Mouse (Mus musculus) heart, embryonic 11.5 days (tissue): ENCODE data around the gene Hunk. TPM values are rescaled to one million over a fixed set of nuclear protein-coding genes. Genes with fewer than 3 reads are reported as not detected.

Source experiments
- ATAC-seq: fragments of 200-750 bp; cut with Nextera tagmentation; replicated peaks from 2 replicates; pipeline ENCODE4 v1.8.0; 2017; ENCODE audit warnings: moderate library complexity; ENCODE audit not compliant: insufficient number of reproducible peaks, low FRiP score, low TSS enrichment
- H3K27ac ChIP-seq: fragments of 300-500 bp; sonication (generic); 2 replicates; pipeline ENCODE4 v1.5.1; 2014; ENCODE audit warnings: mild to moderate bottlenecking, low read depth, low read length
- H3K27me3 ChIP-seq: fragments of 300-500 bp; sonication (generic); 2 replicates; pipeline ENCODE4 v1.6.1; 2014; ENCODE audit warnings: mild to moderate bottlenecking, low read length, mixed read lengths; ENCODE audit not compliant: control insufficient read depth, insufficient read depth
- H3K36me3 ChIP-seq: fragments of 300-500 bp; sonication (generic); 2 replicates; pipeline ENCODE4 v1.6.1; 2014; ENCODE audit warnings: mild to moderate bottlenecking, low read length, moderate library complexity, mixed read lengths; ENCODE audit not compliant: control insufficient read depth, insufficient read depth
- H3K4me1 ChIP-seq: fragments of 300-500 bp; sonication (generic); 2 replicates; pipeline ENCODE4 v1.6.1; 2014; ENCODE audit warnings: low read length; ENCODE audit not compliant: control insufficient read depth, insufficient read depth
- H3K4me2 ChIP-seq: fragments of 300-500 bp; sonication (generic); 2 replicates; pipeline ENCODE4 v1.6.1; 2014; ENCODE audit warnings: mild to moderate bottlenecking, moderate library complexity
- H3K4me3 ChIP-seq: fragments of 300-500 bp; sonication (generic); 2 replicates; pipeline ENCODE4 v1.5.1; 2014; ENCODE audit warnings: low read depth, low read length
- H3K9ac ChIP-seq: fragments of 300-500 bp; sonication (generic); 2 replicates; pipeline ENCODE4 v1.6.1; 2014; ENCODE audit warnings: mild to moderate bottlenecking, low read depth, low read length, moderate library complexity
- H3K9me3 ChIP-seq: fragments of 300-500 bp; sonication (generic); replicated peaks from 2 replicates; pipeline ENCODE4 v1.6.1; 2016; ENCODE audit warnings: low read length; ENCODE audit not compliant: control insufficient read depth
- WGBS: fragments of 180-500 bp; shearing (Covaris S2); extraction: QIAGEN DNeasy Blood & Tissue Kit; methylation state at CpG from one replicate; pipeline ENCODE4 v1.1.7; 2014; ENCODE audit not compliant: insufficient replicate concordance; 5-methylcytosine and 5-hydroxymethylcytosine counted together
- polyA plus RNA-seq: library from polyadenylated mRNA; unstranded; fragments of >200 nt; fragmentation: Nextera tagmentation; extraction: Ambion mirVana; gene quantifications from 2 replicates; pipeline ENCODE4 v1.2.1, GENCODE M21; 2014

The Hunk gene
- polyA plus RNA-seq, 1 experiment from 2014 or later: 16.4 TPM

DNA sequence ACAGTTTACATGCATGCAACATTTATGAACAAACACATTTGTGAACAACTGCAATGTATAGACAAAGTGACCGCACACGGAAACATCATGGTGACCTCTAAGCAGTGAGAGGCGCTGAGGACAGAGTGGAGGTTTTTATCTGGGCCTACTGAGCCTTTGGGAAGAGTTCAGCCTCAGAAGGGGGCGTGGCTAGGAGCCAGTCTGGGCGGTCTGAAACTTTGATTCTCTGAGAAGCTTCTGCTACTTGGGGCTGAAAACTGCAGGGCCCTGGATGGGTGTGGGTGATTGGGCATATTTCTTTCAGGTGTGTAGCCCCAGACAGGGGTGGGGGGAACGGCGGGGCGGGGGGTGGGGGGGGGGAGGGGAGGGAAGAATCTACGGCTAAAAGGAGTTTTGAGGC is 14.5 kb downstream of the Hunk start:
- Histone ChIP-seq H3K4me1 (peaks cover 42% of the 10 kb centered on the region), H3K27ac (peak overlapping the region; percentile 50), H3K9me3 (no peaks in the 10 kb centered on the region), H3K9ac (no peak overlapping the region), H3K27me3 (no peaks in the 10 kb centered on the region), H3K36me3 (no peaks in the 10 kb centered on the region), H3K4me2 (peak overlapping the region; percentile 31; the same call in 1 of the 2 replicates), H3K4me3 (no peak overlapping the region)
- ATAC-seq: peak; percentile 43
- 1% methylated on average over 8 of the region's 9 CpGs for WGBS

DNA sequence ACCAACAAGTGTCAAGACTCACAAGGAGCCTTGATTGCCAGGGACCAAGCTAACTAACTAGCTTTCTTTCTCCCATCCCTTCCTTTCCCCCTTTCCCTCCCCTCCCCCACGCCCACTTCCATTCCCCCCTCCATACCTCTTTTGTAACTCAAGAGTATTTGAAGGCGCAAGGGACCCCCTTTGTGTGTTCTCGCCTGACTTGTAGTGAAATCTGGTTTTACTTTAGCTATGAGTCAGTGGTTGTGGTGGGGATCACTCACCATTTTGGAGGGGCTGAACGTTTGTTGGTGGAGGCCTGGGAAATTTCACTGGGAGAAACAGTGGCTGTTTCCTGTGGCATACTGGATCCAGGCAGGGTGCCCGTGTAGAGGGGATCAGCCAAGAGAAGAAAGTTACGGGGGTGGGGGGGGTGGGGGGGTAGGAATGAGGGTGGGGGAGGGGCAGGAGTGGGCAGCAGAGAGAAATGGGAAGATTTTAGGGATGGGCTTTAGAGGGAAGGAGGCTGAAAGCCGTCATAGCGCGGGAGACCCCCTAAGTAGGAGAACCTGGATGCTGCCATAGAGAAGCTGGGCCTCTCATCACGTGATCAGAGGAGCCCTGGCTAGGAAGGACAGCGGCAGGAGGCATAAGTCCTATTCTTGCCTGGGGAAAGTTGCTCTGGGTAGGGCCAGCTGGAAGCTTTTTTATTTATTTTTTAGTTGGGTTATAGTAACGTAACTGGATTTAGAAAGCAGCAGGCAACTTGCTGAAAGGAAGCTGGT is 15.3 kb downstream of the Hunk start:
- H3K27me3 ChIP-seq: no peaks in the 10 kb centered on the region
- H3K4me1 ChIP-seq: peaks cover 43% of the 10 kb centered on the region
- no peaks in the 10 kb centered on the region for H3K9me3 ChIP-seq
- peak overlapping the region; percentile 43 for H3K4me2 ChIP-seq
- peak overlapping the region; percentile 50 for H3K27ac ChIP-seq
- no peak overlapping the region for H3K9ac ChIP-seq
- WGBS: 21% methylated on average over 12 of the region's 12 CpGs
- H3K36me3 ChIP-seq: no peaks in the 10 kb centered on the region
- H3K4me3 ChIP-seq: no peak overlapping the region
- ATAC-seq: no peak

DNA sequence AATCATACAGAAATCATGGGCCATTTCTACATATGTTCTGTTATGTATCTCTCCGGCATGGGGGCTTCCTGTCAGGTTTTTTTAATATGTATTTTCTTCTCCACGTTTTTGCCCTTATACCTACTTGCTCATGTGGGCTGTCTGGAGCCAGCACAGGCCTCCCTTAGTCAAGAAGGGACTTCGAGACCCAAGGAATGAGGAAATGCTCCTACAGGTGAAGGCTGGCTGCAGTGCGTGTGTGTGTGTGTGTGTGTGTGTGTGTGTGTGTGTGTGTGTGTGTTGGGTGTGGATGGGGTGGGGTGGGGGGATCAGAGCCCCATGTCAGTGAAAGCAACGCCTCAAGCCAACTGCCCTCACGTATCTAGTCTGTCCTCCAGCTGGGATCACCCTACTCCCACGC is 16.5 kb downstream of the Hunk start:
- Histone ChIP-seq H3K4me3 (no peak overlapping the region), H3K27me3 (no peaks in the 10 kb centered on the region), H3K27ac (no peak overlapping the region), H3K9ac (no peak overlapping the region), H3K36me3 (no peaks in the 10 kb centered on the region), H3K9me3 (no peaks in the 10 kb centered on the region), H3K4me1 (peaks cover 43% of the 10 kb centered on the region), H3K4me2 (no peak overlapping the region)
- ATAC-seq: no peak
- 78% methylated on average over 7 of the region's 7 CpGs for WGBS

DNA sequence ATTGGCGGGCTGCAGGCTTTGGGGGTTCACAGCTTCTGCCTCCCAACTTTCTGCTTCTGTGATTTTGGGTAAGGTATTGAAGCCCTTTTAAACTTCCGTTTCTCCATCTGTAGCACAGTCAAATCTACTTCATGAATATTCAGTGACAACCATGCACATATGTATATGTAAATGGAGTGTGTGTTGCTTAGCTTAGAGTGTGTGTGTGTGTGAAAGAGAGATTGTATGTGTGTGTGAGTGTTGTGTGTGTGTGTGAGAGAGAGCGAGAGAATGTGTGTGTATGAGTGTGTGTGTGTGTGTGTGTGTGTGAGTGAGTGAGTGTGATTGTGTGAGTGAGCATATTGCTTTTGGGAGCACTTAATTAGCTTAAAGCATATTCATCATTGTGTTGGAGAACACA is 19.4 kb downstream of the Hunk start:
- ATAC-seq: no peak
- 79% methylated on average over 3 of the region's 3 CpGs for WGBS
- Histone ChIP-seq H3K36me3 (no peaks in the 10 kb centered on the region), H3K27ac (peak overlapping the region; percentile 80), H3K4me3 (no peak overlapping the region), H3K27me3 (no peaks in the 10 kb centered on the region), H3K4me1 (peaks cover 61% of the 10 kb centered on the region), H3K9ac (no peak overlapping the region), H3K4me2 (no peak overlapping the region), H3K9me3 (no peaks in the 10 kb centered on the region)

DNA sequence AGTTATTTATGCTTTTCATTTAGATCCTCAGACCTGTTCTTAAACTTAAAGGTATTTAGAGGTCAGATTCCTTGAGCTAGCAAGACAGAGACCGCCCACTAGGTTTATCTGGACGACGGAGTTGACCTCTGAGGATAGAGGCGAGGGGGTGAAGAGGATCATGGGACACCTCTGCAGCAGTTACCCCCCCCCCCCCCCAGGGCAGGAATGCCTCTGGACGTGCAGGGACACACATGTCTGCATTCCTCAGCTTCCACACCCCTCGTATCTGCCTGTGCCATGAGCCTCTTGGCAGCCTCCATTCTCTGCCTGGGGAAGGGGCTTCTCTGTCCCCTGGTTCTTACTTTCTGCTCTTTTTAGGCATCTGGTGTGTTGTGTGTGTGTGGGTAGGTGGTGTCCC is 19.8 kb downstream of the Hunk start:
- Histone ChIP-seq H3K4me2 (no peak overlapping the region; the same call in 1 of the 2 replicates), H3K4me3 (no peak overlapping the region), H3K27ac (peak overlapping the region; percentile 80), H3K9me3 (no peaks in the 10 kb centered on the region), H3K36me3 (no peaks in the 10 kb centered on the region), H3K27me3 (no peaks in the 10 kb centered on the region), H3K9ac (no peak overlapping the region), H3K4me1 (peaks cover 61% of the 10 kb centered on the region)
- 24% methylated on average over 6 of the region's 6 CpGs for WGBS
- ATAC-seq: peak; percentile 75

DNA sequence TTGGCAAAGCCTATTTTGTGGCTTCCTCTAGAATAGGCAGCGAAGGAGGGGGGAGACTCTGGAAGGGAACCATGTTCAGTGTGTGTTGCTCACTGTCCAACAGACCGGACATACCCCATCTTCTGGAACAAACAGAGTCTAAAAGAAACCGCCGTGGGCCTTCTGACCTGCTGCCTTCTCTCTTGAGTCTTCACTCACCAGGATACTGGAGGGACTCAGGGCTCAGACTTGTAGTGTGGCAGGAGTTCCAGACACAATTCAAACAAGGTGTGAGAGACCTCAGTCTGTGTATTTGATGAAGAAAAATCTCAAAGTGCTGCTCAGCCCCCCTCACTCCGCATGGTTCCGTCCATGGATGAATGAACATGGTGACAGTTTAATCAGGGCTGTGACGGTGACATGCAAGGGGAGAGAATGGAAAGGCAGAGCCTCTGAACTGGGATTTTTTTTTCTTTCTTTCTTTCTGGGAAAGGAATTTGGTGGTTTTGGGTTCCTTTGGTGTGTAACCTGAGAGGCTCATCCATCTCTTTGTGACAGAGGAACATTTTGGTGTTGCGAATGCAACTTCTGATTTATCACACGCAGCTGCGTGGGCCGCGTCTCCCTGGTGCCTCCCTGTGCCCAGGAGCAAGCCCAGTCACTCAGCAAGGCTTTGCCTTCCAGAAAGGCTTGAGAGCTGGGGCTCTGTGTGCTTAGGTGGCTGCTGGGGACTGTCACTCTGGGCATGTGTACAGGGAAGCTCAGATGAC is 21.9 kb downstream of the Hunk start:
- 36% methylated on average over 12 of the region's 12 CpGs for WGBS
- Histone ChIP-seq H3K9ac (peak overlapping the region; percentile 52), H3K4me3 (no peak overlapping the region), H3K9me3 (no peaks in the 10 kb centered on the region), H3K36me3 (no peaks in the 10 kb centered on the region), H3K27me3 (no peaks in the 10 kb centered on the region), H3K4me1 (peaks cover 66% of the 10 kb centered on the region), H3K27ac (peak overlapping the region; percentile 77), H3K4me2 (peak overlapping the region; percentile 14; the same call in 1 of the 2 replicates)
- peak; percentile 29; the same call in 1 of the 2 replicates for ATAC-seq

DNA sequence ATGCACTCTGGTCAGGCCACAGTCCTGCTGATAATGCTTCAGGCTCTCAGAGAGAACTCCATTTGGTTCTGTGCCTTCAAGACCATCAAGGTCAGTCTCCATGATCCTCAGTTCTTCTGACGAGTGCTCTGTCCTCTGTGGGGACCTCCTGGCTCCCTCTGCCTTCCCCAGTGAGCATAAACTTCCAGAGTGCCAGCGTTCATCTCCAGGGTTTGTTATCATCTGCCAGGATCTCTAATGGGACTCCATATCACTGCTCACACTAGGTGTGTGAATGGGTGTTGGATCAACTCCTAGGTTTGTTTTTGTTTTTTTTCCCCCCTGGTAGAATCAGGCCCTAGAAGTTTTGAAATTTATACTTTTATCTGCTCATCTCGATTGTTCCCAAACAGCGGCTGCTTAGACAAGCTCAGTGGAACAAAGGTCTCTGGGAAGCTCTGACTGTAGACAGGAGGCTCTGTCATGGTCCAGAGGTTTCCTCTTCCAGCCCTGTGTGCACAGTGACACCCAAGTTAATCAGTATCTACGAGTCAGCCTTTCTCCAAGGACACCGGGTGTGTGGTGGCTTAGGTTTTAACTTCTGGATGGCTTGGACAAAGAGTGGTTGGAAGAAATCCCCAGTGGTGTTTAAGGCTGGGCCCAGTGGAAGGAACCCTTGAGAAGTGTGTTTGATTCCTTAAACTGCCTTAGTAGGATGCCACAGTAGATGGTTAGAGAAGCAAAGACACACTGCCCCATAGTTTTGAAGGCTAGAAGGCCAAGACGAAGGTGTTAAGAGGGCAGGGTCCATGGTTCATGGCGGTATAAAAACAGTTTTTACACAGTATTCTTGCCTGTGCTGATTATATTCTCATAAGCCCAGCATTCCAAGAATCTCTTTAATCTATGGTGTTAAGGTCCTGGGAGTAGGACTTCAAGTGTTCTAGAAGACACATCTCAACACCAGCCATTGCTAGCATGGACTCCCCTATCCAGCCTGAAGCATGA is 26.6 kb downstream of the Hunk start:
- WGBS: 74% methylated on average over 8 of the region's 8 CpGs
- Histone ChIP-seq H3K27me3 (no peaks in the 10 kb centered on the region), H3K4me2 (no peak overlapping the region), H3K27ac (no peak overlapping the region), H3K36me3 (peaks cover 7% of the 10 kb centered on the region; the same call in 1 of the 2 replicates), H3K9me3 (no peaks in the 10 kb centered on the region), H3K4me1 (peaks cover 46% of the 10 kb centered on the region), H3K9ac (no peak overlapping the region), H3K4me3 (no peak overlapping the region)
- no peak for ATAC-seq

DNA sequence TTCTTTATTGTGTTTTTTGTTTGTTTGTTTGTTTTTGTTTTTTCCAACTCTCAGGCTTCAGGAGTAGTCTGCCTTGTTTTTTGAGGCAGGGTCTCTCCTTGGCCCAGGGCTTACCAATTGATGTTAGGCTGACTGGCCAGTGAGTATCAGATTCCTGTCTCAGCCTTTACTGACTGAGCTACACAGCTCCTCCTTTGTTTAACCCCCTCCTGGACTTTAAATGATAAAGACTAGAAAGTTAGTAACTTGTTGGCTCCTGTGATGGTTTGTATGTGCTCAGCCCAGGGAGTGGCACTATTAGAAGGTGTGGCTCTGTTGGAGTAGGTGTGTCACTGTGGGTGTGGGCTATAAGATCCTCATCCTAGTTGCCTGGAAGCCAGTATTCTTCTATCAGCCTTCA is 30.8 kb downstream of the Hunk start:
- Histone ChIP-seq H3K9me3 (no peaks in the 10 kb centered on the region), H3K4me1 (peaks cover 43% of the 10 kb centered on the region), H3K36me3 (peaks cover 7% of the 10 kb centered on the region; the same call in 1 of the 2 replicates), H3K4me2 (no peak overlapping the region), H3K9ac (no peak overlapping the region), H3K27me3 (no peaks in the 10 kb centered on the region), H3K4me3 (no peak overlapping the region), H3K27ac (no peak overlapping the region)
- ATAC-seq: no peak
